Mouse (Mus musculus) neural tube, embryonic 14.5 days (tissue): ENCODE measurements around the gene Wt1. TPM values are rescaled to one million over a fixed set of nuclear protein-coding genes. Genes with fewer than 3 reads are reported as not detected.

Source experiments
- ATAC-seq: fragments of 200-750 bp; cut with Nextera tagmentation; 2 replicates; pipeline ENCODE4 v1.8.0; 2017; ENCODE audit warnings: low read depth, mild to moderate bottlenecking, moderate TSS enrichment, moderate library complexity
- H3K27ac ChIP-seq: fragments of 300-500 bp; sonication (generic); 2 replicates; pipeline ENCODE4 v1.5.1; 2014; ENCODE audit warnings: low read depth, mild to moderate bottlenecking, control low read depth, low read length, moderate library complexity, mixed read lengths
- H3K27me3 ChIP-seq: fragments of 300-500 bp; sonication (generic); 2 replicates; pipeline ENCODE4 v1.6.1; 2014; ENCODE audit warnings: low read length; ENCODE audit not compliant: control insufficient read depth, insufficient read depth
- H3K36me3 ChIP-seq: fragments of 300-500 bp; sonication (generic); 2 replicates; pipeline ENCODE4 v1.6.1; 2014; ENCODE audit warnings: low read length, mixed read lengths; ENCODE audit not compliant: control insufficient read depth, insufficient read depth
- H3K4me1 ChIP-seq: fragments of 300-500 bp; sonication (generic); 2 replicates; pipeline ENCODE4 v1.6.1; 2014; ENCODE audit warnings: low read length; ENCODE audit not compliant: control insufficient read depth, insufficient read depth
- H3K4me2 ChIP-seq: fragments of 300-500 bp; sonication (generic); 2 replicates; pipeline ENCODE4 v1.6.1; 2014; ENCODE audit warnings: mild to moderate bottlenecking, low read depth, low read length, control low read depth
- H3K4me3 ChIP-seq: fragments of 300-500 bp; sonication (generic); 2 replicates; pipeline ENCODE4 v1.5.1; 2014; ENCODE audit warnings: low read depth, low read length, control low read depth, mixed read lengths
- H3K9ac ChIP-seq: fragments of 300-500 bp; sonication (generic); replicated peaks from 2 replicates; pipeline ENCODE4 v1.6.1; 2014; ENCODE audit warnings: low read depth, mild to moderate bottlenecking, control low read depth, low read length, mixed read lengths
- H3K9me3 ChIP-seq: fragments of 300-500 bp; sonication (generic); 2 replicates; pipeline ENCODE4 v1.6.1; 2016; ENCODE audit warnings: low read length; ENCODE audit not compliant: control insufficient read depth
- WGBS: fragments of 180-500 bp; shearing (Covaris S2); extraction: QIAGEN DNeasy Blood & Tissue Kit; methylation state at CpG from one replicate; pipeline ENCODE4 v1.1.7; 2014; 5-methylcytosine and 5-hydroxymethylcytosine counted together
- polyA plus RNA-seq: library from polyadenylated mRNA; unstranded; fragments of >200 nt; fragmentation: Nextera tagmentation; extraction: Ambion mirVana; gene quantifications from 2 replicates; pipeline ENCODE4 v1.2.1, GENCODE M21; 2014

The Wt1 gene
- polyA plus RNA-seq, 1 experiment from 2014 or later: 2.2 TPM

GRCm38 (mm10) chr2:105151544-105151943, 25.2 kb downstream of the Wt1 start:
- no peak for ATAC-seq
- Histone ChIP-seq H3K9me3 (no peaks in the 10 kb centered on the region), H3K4me3 (no peak overlapping the region), H3K9ac (no peak overlapping the region), H3K4me1 (no peaks in the 10 kb centered on the region), H3K4me2 (no peak overlapping the region), H3K27me3 (no peaks in the 10 kb centered on the region), H3K27ac (no peak overlapping the region), H3K36me3 (no peaks in the 10 kb centered on the region)
- 92% methylated on average over 5 of the region's 5 CpGs for WGBS

- Histone ChIP-seq H3K4me1 (no peaks in the 10 kb centered on the region), H3K9me3 (no peaks in the 10 kb centered on the region), H3K9ac (no peak overlapping the region), H3K4me2 (no peak overlapping the region), H3K4me3 (no peak overlapping the region), H3K27ac (no peak overlapping the region), H3K27me3 (no peaks in the 10 kb centered on the region), H3K36me3 (no peaks in the 10 kb centered on the region)
- 86% methylated on average over 1 of the region's 1 CpGs for WGBS
- ATAC-seq: no peak
These were observed 26.7 kb downstream of the Wt1 start for GRCm38 (mm10) chr2:105153046-105153445.

DNA sequence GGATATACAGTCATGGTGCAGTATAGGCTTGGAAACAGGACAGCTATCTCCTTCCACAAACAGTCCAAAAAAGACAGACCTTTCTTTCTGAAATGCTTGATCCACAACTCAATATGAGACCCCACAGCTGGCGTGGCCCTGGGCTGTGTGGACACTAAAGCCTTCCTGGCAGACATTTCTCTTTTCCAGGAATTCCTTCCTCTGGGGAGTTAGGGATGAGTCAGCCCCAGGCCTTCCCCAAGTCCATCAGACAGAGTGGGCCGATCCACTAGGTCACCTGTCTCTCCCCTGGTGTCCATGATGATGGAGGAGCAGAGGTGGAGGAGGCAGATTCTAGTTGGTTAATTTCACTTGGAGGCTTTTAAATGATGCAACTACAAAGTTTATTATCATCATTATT, 34.6 kb downstream of the Wt1 start:
- no peak overlapping the region for H3K4me2 ChIP-seq
- no peaks in the 10 kb centered on the region for H3K27me3 ChIP-seq
- no peaks in the 10 kb centered on the region for H3K4me1 ChIP-seq
- no peaks in the 10 kb centered on the region for H3K9me3 ChIP-seq
- H3K4me3 ChIP-seq: no peak overlapping the region
- no peaks in the 10 kb centered on the region for H3K36me3 ChIP-seq
- no peak overlapping the region for H3K27ac ChIP-seq
- no peak for ATAC-seq
- WGBS: 86% methylated on average over 2 of the region's 2 CpGs
- no peak overlapping the region for H3K9ac ChIP-seq

- Histone ChIP-seq H3K9ac (no peak overlapping the region), H3K27ac (no peak overlapping the region), H3K4me1 (no peaks in the 10 kb centered on the region), H3K4me2 (no peak overlapping the region), H3K27me3 (no peaks in the 10 kb centered on the region), H3K36me3 (no peaks in the 10 kb centered on the region), H3K4me3 (no peak overlapping the region), H3K9me3 (no peaks in the 10 kb centered on the region)
- ATAC-seq: no peak
- WGBS: 32% methylated on average over 4 of the region's 4 CpGs
These were observed 36.4 kb downstream of the Wt1 start for GRCm38 (mm10) chr2:105162763-105163162.

GRCm38 (mm10) chr2:105168137-105168536, 41.8 kb downstream of the Wt1 start:
- Histone ChIP-seq H3K4me2 (no peak overlapping the region), H3K27ac (no peak overlapping the region), H3K27me3 (no peaks in the 10 kb centered on the region), H3K4me3 (no peak overlapping the region), H3K9me3 (no peaks in the 10 kb centered on the region), H3K36me3 (no peaks in the 10 kb centered on the region), H3K4me1 (no peaks in the 10 kb centered on the region), H3K9ac (no peak overlapping the region)
- WGBS: 87% methylated on average over 3 of the region's 3 CpGs
- no peak for ATAC-seq

DNA sequence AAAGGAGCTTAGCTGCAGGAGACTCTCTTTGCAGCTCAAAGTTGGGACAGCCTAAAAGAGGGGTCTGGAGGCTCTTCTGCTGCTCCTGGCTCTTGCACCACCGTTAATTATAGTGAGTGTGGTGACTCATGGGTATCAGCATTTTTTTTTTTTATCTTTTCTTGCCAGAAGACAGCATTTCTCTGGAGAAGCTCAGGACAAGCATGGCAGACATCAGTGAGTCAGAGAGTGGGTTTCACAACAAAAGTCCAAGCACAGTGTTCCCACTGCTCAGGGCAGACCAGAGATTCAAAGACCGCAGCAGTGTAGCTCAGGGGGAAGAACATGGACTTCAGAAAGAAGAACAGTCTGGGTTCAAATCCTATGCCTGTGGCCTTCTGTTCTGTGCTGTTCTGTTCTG, 47.9 kb downstream of the Wt1 start:
- Histone ChIP-seq H3K27ac (no peak overlapping the region), H3K4me1 (no peaks in the 10 kb centered on the region), H3K27me3 (no peaks in the 10 kb centered on the region), H3K9me3 (no peaks in the 10 kb centered on the region), H3K9ac (no peak overlapping the region), H3K4me2 (no peak overlapping the region), H3K36me3 (no peaks in the 10 kb centered on the region), H3K4me3 (no peak overlapping the region)
- no peak for ATAC-seq
- 90% methylated on average over 2 of the region's 2 CpGs for WGBS

- H3K4me2 ChIP-seq: no peak overlapping the region
- H3K9ac ChIP-seq: no peak overlapping the region
- no peak overlapping the region for H3K4me3 ChIP-seq
- H3K36me3 ChIP-seq: no peaks in the 10 kb centered on the region
- no peak overlapping the region for H3K27ac ChIP-seq
- no peak for ATAC-seq
- H3K4me1 ChIP-seq: no peaks in the 10 kb centered on the region
- H3K9me3 ChIP-seq: no peaks in the 10 kb centered on the region
- WGBS: 91% methylated on average over 12 of the region's 12 CpGs
- H3K27me3 ChIP-seq: no peaks in the 10 kb centered on the region
These were observed 52.5 kb downstream of the Wt1 start for GRCm38 (mm10) chr2:105178871-105179270.

DNA sequence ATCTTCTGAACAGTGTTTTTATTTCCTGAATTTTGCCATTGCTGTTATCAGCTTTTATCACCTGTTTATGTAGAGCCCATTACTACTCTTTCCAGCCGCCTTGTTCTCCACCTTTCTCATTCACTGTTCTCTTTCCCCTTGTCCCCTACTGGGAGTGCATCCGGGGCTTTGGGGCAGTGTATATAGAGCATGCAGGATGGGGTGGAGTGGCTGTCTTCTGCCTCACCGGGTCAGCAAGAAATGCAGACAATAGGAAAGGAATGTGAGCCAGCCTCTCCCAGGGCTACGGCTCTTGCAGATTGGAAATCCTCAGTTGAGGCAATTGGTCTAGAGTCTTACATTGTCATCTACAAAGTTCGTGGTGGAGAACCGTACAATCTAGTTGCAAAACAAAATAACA, 56.2 kb downstream of the Wt1 start:
- ATAC-seq: peak; percentile 9; the same call in 1 of the 2 replicates
- Histone ChIP-seq H3K9ac (no peak overlapping the region), H3K4me1 (no peaks in the 10 kb centered on the region), H3K36me3 (no peaks in the 10 kb centered on the region), H3K4me3 (no peak overlapping the region), H3K4me2 (no peak overlapping the region), H3K27ac (no peak overlapping the region), H3K9me3 (no peaks in the 10 kb centered on the region), H3K27me3 (no peaks in the 10 kb centered on the region)
- 28% methylated on average over 6 of the region's 6 CpGs for WGBS

GRCm38 (mm10) chr2:105185140-105185539, 58.8 kb downstream of the Wt1 start:
- Histone ChIP-seq H3K4me3 (no peak overlapping the region), H3K27me3 (no peaks in the 10 kb centered on the region), H3K4me1 (no peaks in the 10 kb centered on the region), H3K4me2 (no peak overlapping the region), H3K27ac (no peak overlapping the region), H3K9ac (no peak overlapping the region), H3K9me3 (no peaks in the 10 kb centered on the region), H3K36me3 (no peaks in the 10 kb centered on the region)
- ATAC-seq: no peak
- WGBS: 95% methylated on average over 3 of the region's 3 CpGs
